Mouse (Mus musculus): ENCODE measurements around the gene Lrch1.

Gene Lrch1

GRCm38 (mm10) chr14:74947376-74948013 is at the start of gene Lrch1:
Gene Lrch1 (minus strand): TSS chr14:74947876.
- DNase-seq (ENCODE audit: low spot score in 2 of 2): peak; percentile 55 to 73

GRCm38 (mm10) chr14:74997041-74997440 is 49.4 kb upstream of the Lrch1 start:
- no peak for DNase-seq (ENCODE audit: low spot score in 2 of 2)

- no peak for DNase-seq (ENCODE audit: low spot score in 2 of 2)
Observed at GRCm38 (mm10) chr14:74996556-74996955, 48.9 kb upstream of the Lrch1 start.

- DNase-seq (ENCODE audit: low spot score in 2 of 2): no peak
Observed at GRCm38 (mm10) chr14:74990504-74990903, 42.8 kb upstream of the Lrch1 start.

GRCm38 (mm10) chr14:74989909-74990308 is 42.2 kb upstream of the Lrch1 start:
- DNase-seq (ENCODE audit: low spot score in 2 of 2): no peak

- DNase-seq (ENCODE audit: low spot score in 2 of 2): no peak
Observed at GRCm38 (mm10) chr14:74989322-74989721, 41.6 kb upstream of the Lrch1 start.

GRCm38 (mm10) chr14:74986527-74986926 is 38.9 kb upstream of the Lrch1 start:
- no peak for DNase-seq (ENCODE audit: low spot score in 2 of 2)

- DNase-seq (ENCODE audit: low spot score in 2 of 2): no peak
Observed at GRCm38 (mm10) chr14:74985658-74986057, 38.0 kb upstream of the Lrch1 start.

- DNase-seq (ENCODE audit: low spot score in 2 of 2): no peak
Observed at GRCm38 (mm10) chr14:74984817-74985391, 37.2 kb upstream of the Lrch1 start.

- DNase-seq (ENCODE audit: low spot score in 2 of 2): no peak
Observed at GRCm38 (mm10) chr14:74983079-74983478, 35.4 kb upstream of the Lrch1 start.

- DNase-seq (ENCODE audit: low spot score in 2 of 2): no peak
Observed at GRCm38 (mm10) chr14:74981016-74981415, 33.3 kb upstream of the Lrch1 start.

- no peak for DNase-seq (ENCODE audit: low spot score in 2 of 2)
Observed at GRCm38 (mm10) chr14:74976972-74977371, 29.3 kb upstream of the Lrch1 start.

GRCm38 (mm10) chr14:74974136-74974651 is 26.5 kb upstream of the Lrch1 start:
- DNase-seq (ENCODE audit: low spot score in 2 of 2): no peak

- no peak for DNase-seq (ENCODE audit: low spot score in 2 of 2)
Observed at GRCm38 (mm10) chr14:74972687-74973086, 25.0 kb upstream of the Lrch1 start.

- DNase-seq (ENCODE audit: low spot score in 2 of 2): no peak
Observed at GRCm38 (mm10) chr14:74972216-74972615, 24.5 kb upstream of the Lrch1 start.

GRCm38 (mm10) chr14:74963402-74963764 is 15.7 kb upstream of the Lrch1 start:
- DNase-seq (ENCODE audit: low spot score in 2 of 2): no peak

- DNase-seq (ENCODE audit: low spot score in 2 of 2): no peak
Observed at GRCm38 (mm10) chr14:74962713-74963401, 15.2 kb upstream of the Lrch1 start.

GRCm38 (mm10) chr14:74960568-74960967 is 12.9 kb upstream of the Lrch1 start:
- no peak for DNase-seq (ENCODE audit: low spot score in 2 of 2)

GRCm38 (mm10) chr14:74956702-74957101 is 9.0 kb upstream of the Lrch1 start:
- no peak for DNase-seq (ENCODE audit: low spot score in 2 of 2)

- no peak for DNase-seq (ENCODE audit: low spot score in 2 of 2)
Observed at GRCm38 (mm10) chr14:74956234-74956633, 8.6 kb upstream of the Lrch1 start.

- peak; percentile 18 to 54 for DNase-seq (ENCODE audit: low spot score in 2 of 2)
Observed at GRCm38 (mm10) chr14:74948426-74949240, 957 bp upstream of the Lrch1 start.

- DNase-seq (ENCODE audit: low spot score in 2 of 2): no peak
Observed at GRCm38 (mm10) chr14:74948014-74948396, 329 bp upstream of the Lrch1 start.

Data from frontal cortex, postnatal 14 days (tissue).